Mouse (Mus musculus) right cerebral cortex, postnatal 36 days (tissue): ENCODE measurements at regions not wholly inside any gene's neighbourhood (a gene's known extent, or its start where the extent isn't known, plus 50 kb on each side); places are given as distances from the start of the nearest gene placed in this dataset.
A peak's percentile ranks its signal among the peaks of the same experiment; 100 is the strongest.
"Not testable (repeated sequence)": the region's sequence is repeated elsewhere in the genome, so short reads cannot be mapped to it uniquely, and the experiment has no call there.

Experiments used
- DNase-seq, 2 experiments: peaks; one replicate each; pipeline ENCODE4 v3.0.0; 2022; ENCODE audit warnings: low spot score in 2 of 2, mixed read lengths in 1 of 2

DNA sequence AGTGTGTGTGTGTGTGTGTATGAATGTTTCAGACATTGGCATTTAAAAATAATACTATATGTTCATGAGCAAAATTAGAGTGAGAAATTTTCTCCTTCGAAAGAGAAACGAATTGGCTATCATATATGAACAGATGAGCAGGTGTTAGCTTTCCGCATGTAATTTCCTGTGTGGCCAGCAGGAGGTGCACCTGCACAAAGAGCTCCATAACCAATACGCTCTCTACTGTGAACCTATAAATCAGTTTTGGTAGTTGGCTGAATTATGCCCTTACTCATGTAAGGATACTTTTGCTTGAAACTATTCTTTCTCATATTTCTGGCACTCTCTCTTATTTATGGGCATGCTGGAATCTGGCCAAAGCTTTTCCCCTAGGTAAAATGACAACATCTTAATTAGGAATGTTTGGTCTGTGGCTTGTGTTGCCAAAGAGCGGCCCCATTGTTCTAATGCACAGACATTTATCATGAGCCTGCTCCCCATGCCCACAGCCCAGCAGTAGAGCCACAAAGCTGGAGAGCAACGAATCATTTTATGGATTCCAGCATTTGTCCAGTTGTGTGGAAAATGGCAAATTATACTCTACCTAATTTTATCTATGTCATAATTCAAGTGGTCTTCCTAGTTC, 1303.8 kb upstream of the Sel1l start:
- DNase-seq, result peak; percentile 8 to 12

DNA sequence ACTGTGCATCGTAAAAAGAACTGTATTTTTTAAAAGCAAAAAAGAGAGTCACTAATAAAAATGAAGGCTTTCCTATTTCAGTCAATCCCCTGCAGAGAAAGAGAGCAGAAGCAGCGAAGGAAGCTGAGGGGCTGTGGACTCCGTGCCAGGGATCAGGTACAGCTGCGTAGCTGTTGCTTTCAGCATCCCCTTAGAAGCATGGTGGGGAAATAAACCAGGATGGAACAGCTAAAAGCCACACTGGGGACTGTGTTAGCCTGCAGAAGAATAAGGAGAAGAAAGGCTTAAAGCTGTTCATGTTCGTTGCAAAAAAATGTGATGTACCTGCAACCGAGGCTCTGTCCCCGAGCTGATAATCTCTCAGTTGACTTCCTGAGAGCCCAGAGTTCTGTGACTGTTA, 1302.6 kb upstream of the Sel1l start:
- DNase-seq, result no peak

DNA sequence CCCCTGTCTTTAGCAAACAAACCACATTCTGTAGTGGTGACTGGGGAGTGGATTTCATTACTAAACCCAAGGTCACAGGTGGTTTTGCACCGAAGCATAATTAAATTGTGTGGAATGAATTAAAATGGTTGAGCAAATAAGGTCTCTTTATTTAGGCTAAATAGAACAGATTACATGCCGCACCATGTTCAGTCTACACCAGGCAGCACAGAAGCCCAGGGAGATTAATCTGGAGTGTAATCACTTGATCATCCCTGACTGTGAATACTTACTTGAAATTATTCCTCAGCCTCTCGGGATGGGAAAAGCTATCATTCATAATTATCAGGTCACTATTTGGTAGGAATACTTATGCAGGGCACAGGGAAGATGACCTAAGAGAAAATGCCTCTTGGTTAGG, 1293.3 kb upstream of the Sel1l start:
- DNase-seq, result no peak

DNA sequence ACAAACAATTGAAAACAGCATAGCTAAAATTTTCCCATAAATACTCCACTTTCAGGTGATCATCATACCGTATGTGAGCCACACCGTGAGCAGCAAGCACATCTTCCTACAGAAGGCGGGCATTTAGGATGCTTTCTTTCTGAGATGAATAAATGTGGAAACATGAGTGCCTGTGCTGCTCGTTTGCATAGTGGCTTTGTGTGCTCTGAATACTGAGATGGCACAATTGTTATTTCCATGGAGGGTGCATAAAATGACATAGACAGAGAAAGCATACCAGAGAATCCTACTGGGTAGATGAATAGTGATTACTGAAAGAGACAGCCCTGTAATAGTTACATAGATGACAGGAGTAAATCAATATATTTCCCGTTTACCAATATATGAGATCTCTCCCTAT, 1287.4 kb upstream of the Sel1l start:
- no peak for DNase-seq

DNA sequence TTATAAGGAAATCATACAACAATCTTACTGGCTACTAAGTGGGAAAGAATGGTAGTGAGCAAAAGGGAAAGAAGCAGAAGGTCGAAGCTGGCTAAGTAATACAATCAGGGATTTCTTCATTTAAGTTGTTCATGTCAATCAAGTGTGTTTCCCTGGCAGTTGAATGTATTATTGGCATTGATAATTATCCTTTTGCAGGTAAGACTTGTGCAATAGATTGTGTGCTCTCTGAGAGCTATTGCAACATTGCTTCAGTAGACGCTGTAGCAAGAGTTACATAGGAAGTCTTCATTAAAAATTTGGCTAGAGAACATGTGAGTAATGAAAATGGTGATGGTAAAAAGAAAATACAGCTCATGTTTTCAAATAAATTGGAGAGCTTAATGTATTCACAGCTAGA, 1273.3 kb upstream of the Sel1l start:
- no peak for DNase-seq

DNA sequence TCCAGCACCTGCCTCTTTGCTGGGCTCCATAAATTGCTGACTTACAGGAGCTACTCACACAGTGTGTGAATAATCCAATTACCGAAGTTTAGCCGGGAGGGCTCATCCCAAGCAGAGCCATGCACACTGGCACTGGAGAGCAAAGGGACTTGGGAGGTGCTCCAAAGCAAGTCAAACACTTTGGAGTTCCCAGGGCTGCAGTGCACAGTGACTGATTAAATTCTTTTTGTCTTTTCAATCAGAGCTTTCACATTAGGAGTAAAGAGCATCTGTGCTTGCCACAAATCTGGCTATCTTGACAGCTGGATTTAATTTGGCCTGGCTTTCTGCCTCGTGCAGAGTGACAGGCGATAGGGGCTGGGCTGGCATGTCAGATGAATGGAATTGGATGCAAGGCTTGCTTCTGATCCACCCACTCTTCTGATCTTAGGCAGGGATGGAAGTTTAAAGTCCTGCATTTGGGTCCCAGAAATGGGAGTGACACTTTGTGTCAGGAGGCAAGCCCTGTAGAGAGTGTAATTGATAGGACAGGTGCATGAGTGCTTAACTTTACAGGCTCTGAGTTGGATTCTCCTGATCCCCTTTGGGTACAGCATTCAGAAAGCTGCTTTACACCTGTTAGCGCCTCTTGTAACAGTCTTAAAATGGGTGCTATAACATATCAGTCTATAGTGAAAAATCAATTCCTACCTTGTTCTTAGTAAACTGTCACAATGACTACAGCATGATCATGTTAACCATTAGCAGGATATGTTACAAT, 1239.3 kb upstream of the Sel1l start:
- DNase-seq, result no peak

DNA sequence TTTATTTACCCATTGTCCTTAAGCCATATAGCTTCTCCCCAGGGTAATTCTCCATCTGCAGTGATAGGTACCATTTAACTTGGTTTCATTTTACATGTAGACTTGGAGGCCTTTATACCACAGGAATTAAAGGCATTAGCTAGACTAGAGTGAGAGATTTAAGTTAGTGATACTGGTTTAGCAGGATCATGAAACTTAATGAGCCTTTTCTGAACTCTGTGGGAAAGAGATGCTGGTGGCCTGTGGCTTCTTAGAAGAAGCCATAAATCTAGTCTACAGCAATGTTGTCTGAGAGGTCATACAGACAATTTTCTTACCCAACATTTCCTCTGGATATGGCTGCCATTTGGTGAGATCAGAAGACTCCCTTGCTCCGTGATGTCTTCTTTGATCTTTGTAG, 1214.9 kb upstream of the Sel1l start:
- no peak for DNase-seq

DNA sequence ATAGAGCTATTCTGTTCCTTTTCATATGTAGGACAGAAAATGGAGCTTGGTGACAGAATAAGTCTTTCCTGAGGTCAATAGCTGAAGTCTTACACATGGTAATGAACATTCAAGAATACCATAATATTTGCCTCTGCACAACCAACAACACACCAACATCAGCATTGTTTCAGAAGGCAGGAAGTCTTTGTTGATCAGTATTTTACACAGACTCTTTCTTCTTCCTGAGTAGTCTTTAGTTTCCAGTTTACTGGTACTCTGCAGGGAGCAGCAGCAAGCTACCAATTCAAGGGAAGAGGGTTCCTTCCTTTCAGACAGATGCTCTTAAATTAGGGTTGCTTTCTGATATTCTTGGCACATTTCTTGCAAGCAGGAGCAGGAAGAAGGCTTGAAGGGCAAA, 1170.7 kb upstream of the Sel1l start:
- DNase-seq, result no peak

DNA sequence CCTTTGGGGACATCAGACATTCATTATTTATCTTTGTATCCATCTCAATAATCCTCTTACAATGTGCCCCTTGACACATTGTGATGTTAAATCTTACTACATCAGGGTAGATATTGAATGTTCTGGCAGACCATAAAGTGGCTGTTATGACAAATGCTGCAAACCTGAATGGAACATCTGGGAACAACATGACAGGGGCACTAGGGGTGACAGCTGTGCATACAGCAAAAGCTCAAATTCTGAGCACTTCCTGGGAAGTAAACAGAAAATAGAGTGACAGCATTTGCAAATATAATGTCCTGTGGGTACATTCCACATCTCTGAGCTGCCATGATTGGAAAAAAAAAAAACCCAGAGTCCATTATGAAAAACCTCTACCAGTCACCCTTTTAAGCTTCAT, 1162.6 kb upstream of the Sel1l start:
- DNase-seq, result no peak

DNA sequence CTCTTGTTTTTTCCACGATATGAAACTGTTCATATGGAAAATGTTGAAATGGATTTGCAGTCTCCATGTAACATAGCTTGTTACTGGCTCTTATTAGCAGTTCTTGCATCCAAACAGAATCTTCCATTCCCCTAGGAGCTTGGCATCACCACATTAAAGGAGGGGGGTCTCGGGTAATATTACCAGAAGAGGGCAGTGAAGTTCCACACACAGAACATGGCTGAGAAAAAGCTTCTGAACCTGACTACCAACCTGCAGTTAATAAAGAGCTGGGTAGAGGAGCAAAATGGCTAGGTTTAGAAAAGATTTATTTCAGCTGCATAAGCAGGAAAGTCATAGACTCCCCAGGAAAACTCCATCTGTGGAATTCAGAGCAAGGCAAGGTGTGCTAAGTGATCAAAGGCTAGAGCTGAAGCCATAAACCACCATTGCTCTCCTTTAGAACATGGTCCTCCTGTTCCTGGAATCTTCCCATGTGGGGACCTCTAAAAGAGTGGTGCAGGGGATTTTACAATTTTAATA, 1157.9 kb upstream of the Sel1l start:
- DNase-seq, result no peak

DNA sequence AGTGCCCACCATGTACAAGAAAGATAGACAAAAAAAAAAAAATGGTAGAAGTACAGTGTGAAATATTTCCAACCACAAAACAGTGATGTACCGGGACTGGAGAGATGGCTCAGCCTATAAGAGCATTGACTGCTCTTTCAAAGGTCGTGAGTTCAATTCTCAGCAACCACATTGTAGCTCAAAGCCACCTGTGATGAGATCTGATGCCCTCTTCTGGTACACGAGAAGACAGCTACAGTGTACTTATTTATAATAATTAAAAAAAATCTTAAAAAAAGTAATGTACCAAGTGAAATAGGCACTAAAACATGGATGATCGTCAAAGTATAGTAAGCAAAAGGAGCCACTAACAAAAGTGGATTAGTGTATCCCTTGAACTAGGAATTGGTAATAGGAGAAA, 1154.2 kb upstream of the Sel1l start:
- DNase-seq, result no peak

DNA sequence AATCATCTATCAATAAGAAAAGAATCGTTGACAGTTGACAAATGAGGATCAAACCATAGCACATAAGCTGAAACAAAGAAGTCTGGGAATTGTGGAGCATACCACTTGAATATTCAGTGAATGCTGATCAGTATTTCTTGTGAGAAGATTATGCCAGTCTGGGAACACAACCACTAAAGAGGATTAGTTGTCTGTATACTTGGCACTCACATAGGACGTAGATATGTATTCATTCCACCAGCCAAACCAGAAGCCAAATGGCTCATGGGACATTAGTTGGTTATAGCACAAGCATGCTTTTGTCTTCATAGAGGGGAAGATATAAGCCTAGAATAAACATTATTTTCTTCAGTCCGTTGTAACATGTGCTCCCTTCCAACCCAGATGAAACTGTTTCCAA, 1126.7 kb upstream of the Sel1l start:
- DNase-seq, result no peak

DNA sequence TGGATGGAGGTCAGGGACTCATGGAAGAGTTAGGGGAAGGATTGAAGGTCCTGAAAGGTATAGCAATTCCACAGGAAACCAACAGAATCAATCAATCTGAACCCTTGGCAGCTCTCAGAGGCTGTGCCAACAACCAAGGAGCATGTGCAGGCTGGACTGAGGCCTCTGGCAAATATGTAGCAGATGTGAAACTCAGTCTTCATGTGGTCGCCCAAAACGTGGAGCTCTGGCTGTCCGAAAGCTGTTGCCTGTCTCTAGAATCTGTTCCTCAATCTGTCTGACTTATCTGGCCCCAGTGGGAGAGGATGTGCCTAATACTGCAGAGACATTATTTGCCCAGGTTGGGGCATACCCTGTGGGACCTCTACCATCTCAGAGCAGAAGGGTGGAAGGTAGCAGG, 1095.4 kb upstream of the Sel1l start:
- no peak for DNase-seq

DNA sequence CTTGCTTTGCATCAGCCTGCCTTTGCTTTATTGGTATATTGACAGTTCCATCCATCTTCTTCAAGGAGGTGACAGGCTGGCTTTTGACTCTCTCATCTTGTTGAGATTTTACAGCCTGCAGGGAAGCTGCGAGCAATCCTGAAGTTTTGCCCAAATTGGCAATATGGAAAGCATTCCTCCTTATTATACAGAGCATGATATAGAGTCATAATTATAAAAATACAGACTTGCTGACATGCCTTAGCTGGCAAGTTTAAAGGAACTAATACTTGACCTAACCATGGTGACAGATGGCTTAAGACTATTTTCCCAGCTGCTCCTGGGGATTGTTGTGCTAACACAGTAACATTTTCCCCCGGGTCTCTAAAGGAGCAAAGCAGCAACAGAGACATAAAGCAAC, 1078.6 kb upstream of the Sel1l start:
- DNase-seq, result no peak

DNA sequence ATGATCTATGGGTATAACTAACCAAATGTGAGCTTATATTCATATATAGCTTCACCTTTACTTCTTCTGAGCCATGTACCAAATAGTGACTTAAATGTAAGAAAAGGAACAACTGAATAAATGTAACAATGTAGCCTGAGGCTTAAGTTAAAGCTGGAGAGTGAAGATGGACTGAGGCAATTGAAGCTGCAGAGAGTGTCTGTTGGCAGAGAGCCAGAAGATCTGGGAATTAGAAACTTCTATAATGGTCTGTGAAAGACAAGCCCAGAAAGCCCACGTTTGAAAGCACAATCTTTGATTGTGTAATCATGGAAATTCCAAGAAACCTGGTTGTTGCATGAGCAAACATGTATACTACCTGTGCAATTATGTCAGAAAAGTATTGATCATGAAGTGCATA, 1078.0 kb upstream of the Sel1l start:
- DNase-seq, result no peak

DNA sequence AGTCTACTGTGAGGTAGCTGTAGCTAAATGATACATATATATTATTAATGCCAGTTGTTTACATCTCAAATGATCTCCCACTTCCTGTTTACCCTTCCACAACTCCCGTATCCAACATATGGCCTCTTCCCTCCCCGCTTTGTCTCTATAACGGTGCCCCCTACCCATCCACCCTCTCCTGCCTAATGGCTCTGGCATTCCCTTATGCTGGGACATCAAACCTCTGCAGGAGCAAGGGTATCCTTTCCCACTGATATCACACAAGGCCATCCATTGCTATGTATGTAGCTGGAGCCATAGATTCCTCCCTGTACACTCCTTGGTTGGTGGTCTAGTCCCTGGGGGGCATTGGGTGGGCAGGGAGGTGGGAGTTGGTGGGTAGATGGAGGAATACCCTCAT, 1071.0 kb upstream of the Sel1l start:
- DNase-seq, result no peak

DNA sequence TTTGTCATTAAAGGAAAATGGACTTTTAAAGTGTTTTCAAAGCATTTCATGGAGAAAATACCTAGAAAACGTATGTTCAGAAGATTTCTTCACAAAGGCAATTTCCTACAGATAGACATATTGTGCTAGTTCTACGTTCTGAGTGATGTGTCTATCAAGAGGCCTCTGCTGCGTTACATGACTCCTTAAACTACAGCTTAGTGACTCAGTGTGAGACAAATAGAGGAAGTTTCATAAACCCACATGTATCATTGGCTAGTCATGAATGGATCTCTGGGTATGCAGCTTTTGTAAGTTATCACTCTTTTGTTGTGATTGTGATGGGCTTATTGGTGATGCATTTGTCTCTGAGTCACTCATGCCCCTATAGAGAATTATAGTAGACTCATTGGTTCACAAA, 1067.3 kb upstream of the Sel1l start:
- no peak for DNase-seq

DNA sequence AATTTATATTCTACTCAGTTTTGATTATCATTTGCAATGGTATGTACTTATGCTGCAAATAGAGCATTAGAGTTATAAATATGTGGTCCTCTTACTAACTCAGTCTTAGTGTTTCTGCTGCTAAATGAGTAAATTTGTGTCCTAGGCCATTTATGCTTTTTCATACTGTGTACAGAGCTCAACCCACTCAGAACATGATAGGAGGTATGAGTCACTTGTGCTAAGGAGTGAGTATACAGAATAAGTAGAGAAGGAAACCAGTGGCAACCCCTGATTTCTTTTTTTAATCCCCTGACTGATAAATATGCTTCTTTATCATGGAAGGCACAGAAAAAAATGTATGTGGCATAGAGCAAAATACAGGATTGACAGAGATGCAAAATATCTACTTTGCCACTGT, 1066.8 kb upstream of the Sel1l start:
- DNase-seq, result no peak

DNA sequence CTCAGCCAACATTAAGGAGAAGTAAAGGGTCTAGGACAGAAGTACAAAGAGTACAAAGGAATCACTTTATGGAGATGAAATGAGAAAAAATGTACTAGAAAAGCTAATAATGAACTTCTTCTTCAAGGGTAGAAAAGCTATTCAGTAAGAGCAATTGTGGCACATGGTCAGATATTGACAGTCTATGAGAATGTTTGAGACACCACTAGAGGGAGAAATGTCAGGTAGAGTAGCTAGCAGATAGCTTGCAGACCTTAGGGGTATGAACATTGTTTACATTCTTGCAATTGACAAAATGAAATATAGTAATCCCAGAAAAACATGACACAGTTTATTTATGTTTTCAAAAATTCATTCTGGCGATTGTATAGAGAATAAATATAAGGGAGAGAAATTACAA, 1066.2 kb upstream of the Sel1l start:
- no peak for DNase-seq

DNA sequence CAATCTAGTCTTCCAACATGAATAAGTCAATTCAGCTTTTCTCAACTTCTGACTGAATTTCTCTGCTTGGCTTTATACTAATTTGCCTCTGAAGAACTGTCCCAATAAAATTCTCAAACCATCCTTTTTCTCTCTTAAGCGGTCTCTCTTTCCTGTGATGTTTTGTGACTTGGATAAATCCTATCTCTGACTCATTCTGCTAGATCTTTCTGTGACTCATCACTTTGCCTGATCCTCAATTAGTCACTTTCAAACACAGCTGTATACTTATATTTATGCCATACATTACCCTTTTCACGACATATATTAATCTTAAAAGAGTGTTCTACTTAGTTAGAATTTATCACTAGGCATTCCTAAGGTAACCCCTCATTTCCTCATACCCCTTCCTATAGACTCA, 1055.4 kb upstream of the Sel1l start:
- no peak for DNase-seq

DNA sequence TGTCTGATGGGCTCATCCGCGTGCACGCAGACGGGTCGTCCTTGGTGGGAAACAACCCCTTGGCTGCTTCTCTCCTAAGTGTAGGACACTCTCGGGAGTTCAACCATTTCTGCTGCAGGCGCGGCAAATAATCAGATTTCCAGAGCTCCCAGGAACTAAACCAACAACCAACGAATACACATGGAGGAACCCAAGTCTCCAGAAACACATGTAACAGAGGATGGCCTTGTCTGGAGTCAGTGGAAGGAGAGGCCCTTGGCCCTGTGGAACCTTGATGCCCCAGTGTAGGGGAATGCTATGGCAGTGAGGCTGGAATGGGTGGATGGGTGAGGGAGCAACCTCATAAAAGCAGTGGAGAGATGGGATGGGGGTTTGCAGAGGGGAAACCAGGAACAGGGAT, 1043.4 kb upstream of the Sel1l start:
- DNase-seq, result no peak

DNA sequence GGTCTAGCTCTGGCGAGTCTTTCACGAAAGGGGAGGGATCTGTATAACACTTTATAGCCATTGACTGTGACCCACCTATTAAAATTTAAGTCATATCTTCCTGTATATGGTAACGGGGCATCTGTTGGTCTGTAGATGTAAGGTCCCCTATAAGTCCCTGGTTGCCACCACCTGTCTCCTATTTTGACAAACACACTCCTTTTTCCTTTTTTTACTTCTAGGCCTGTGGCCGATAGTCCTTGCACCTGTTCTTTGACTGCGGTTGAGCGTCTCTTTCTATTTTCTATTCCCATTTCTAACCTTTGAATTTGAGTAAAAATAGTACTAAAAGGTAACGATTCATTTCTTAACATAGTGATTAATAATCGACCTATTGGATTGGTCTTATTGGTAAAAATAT, 1042.7 kb upstream of the Sel1l start:
- DNase-seq, result not testable (repeated sequence)

DNA sequence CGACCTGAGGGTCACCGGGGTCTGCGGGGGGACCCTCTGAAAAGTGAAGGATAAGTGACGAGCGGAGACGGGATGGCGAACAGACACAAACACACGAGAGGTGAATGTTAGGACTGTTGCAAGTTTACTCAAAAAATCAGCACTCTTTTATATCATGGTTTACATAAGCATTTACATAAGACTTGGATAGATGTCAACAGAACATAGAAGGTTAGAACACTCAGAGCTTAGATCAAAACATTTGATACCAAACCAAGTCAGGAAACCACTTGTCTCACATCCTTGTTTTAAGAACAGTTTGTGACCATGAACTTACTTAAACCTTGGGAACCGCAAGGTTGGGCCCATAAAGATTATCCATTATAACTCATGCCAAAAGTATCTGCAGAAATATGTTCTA, 1042.2 kb upstream of the Sel1l start:
- not testable (repeated sequence) for DNase-seq

DNA sequence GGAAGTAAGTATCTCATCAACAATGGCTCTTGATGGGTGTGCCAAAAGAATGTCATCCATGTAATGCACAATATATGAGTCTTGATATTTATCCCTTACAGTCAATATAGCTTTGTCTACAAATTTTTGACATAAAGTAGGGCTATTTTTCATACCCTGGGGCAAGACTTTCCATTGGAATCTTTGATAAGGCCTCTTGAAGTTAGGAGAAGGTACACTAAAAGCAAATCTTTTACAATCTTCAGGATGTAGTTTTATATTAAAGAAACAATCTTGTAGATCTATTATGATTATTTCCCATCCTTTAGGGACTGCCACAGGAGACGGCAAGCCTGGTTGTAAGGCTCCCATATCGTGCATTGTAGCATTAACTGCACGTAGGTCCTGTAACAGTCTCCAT, 1038.8 kb upstream of the Sel1l start:
- DNase-seq, result no peak
